Mouse (Mus musculus) ES-E14 (cell line): ENCODE measurements around the gene Kxd1.

ENCODE experiments used
- CHD2 ChIP-seq: IDR thresholded peaks from 2 replicates; pipeline ENCODE4 v1.6.1; 2014; ENCODE audit warnings: mild to moderate bottlenecking, low read depth, low read length, inconsistent platforms
- HCFC1 ChIP-seq: IDR thresholded peaks from 2 replicates; pipeline ENCODE4 v1.6.1; 2012; ENCODE audit warnings: low read length, inconsistent platforms, borderline replicate concordance; ENCODE audit not compliant: insufficient read depth
- MAFK ChIP-seq: IDR thresholded peaks from 2 replicates; pipeline ENCODE4 v1.6.1; 2014; ENCODE audit warnings: mild to moderate bottlenecking, low read depth, low read length, inconsistent platforms; ENCODE audit not compliant: insufficient read depth
- ZC3H11A ChIP-seq: IDR thresholded peaks from 2 replicates; pipeline ENCODE4 v1.6.1; 2012; ENCODE audit warnings: low read depth, mild to moderate bottlenecking, inconsistent platforms, low read length, borderline replicate concordance
- ZNF384 ChIP-seq: IDR thresholded peaks from 2 replicates; pipeline ENCODE4 v1.6.1; 2012; ENCODE audit warnings: low read depth, low read length, inconsistent platforms

GRCm38 (mm10) chr8:70529741-70530161 lies 2.0 kb upstream of the Kxd1 start:
- TF ChIP-seq CHD2, result no peak
- no peak for TF ChIP-seq ZNF384
- TF ChIP-seq HCFC1, result no peak
- no peak for TF ChIP-seq MAFK
- TF ChIP-seq ZC3H11A, result no peak
